In the genomic region with DNA sequence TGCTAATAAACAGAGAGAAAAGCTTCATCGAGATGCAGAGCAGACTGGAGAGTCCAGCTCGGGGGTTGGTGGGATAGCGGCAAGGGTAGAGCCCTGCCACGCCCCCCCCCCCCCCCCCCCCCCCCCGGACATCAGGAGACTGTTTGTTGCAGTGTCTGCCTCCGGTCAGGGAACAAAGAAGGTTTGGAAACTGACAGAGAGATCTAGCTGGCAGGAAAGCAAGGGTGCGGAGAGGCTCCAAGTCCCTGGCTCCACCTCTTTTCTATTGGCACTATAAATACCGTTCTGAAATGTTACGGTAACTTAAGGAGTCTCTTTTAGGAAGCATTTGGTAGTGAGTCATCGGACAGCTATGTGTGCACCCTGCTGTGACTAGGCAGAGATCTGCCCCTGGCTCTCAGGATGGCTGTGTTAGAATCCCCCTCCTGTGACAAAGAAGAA, we compare ENCODE assay signal across 8 mouse cellular contexts.
A peak's percentile ranks its signal among the peaks of the same experiment; 100 is the strongest.
DNase-seq lines count a peak whose midpoint lies in the region; ATAC-seq and TF ChIP-seq lines count a peak whose summit lies in the region.

No protein-coding gene starts in this region.

- peak; percentile 17 to 57 for DNase-seq in left cerebral cortex, postnatal 14 days (ENCODE audit: low spot score in 2 of 2)
- DNase-seq in left cerebral cortex, adult 11 months (ENCODE audit: low spot score): no peak
- peak; percentile 40 for DNase-seq in embryo, embryonic 9.5 days (ENCODE audit: extremely low spot score)
- peak; percentile 67 to 76 for DNase-seq in heart, adult 18-20 months
- DNase-seq in midbrain, embryonic 11.5 days (ENCODE audit: low spot score, missing footprints): peak; percentile 87
- DNase-seq in liver, postnatal 0 days: no peak

- no peaks in the 10 kb centered on the region for H3K9me3 ChIP-seq in intestine, postnatal 0 days (ENCODE audit: control insufficient read depth)
- no peaks in the 10 kb centered on the region for H3K9me3 ChIP-seq in midbrain, embryonic 11.5 days (ENCODE audit: control insufficient read depth, low read length)
- no peaks in the 10 kb centered on the region for H3K9me3 ChIP-seq in liver, postnatal 0 days (ENCODE audit: low read length)

- no peak overlapping the region for H3K4me2 ChIP-seq in intestine, postnatal 0 days (replicated peaks; ENCODE audit: low read depth)
- H3K4me2 ChIP-seq in midbrain, embryonic 11.5 days: peak overlapping the region; percentile 11; the same call in 1 of the 2 replicates
- no peak overlapping the region for H3K4me2 ChIP-seq in liver, postnatal 0 days (ENCODE audit: low read depth, low read length)

- WGBS in intestine, postnatal 0 days: 15% methylated on average over 10 of the region's 10 CpGs
- WGBS in midbrain, embryonic 11.5 days: 6% methylated on average over 8 of the region's 10 CpGs
- 35% methylated on average over 9 of the region's 10 CpGs for WGBS in liver, postnatal 0 days (ENCODE audit: insufficient replicate concordance)

- TF ChIP-seq CTCF in intestine, postnatal 0 days (IDR thresholded peaks at IDR 0.05; ENCODE audit: low read depth): no peak
- TF ChIP-seq CTCF in liver, postnatal 0 days (IDR thresholded peaks at IDR 0.05; ENCODE audit: low read depth): no peak

- H3K4me1 ChIP-seq in intestine, postnatal 0 days (replicated peaks; ENCODE audit: control insufficient read depth, insufficient read depth, low read length): no peaks in the 10 kb centered on the region
- H3K4me1 ChIP-seq in midbrain, embryonic 11.5 days (ENCODE audit: control insufficient read depth, insufficient read depth, low read length): peaks cover 10% of the 10 kb centered on the region; the same call in 1 of the 2 replicates
- no peaks in the 10 kb centered on the region for H3K4me1 ChIP-seq in liver, postnatal 0 days (ENCODE audit: insufficient read depth)

- H3K9ac ChIP-seq in intestine, postnatal 0 days (ENCODE audit: low read depth, low read length): no peak overlapping the region
- H3K9ac ChIP-seq in midbrain, embryonic 11.5 days (ENCODE audit: low read length): peak overlapping the region; percentile 20
- H3K9ac ChIP-seq in liver, postnatal 0 days (replicated peaks): no peak overlapping the region

- peak; percentile 59 for ATAC-seq in intestine, postnatal 0 days
- ATAC-seq in midbrain, embryonic 11.5 days (ENCODE audit: low FRiP score): peak; percentile 87
- ATAC-seq in liver, postnatal 0 days: no peak
- no peak for ATAC-seq in erythroid progenitor cell, adult 5-6 weeks (replicated peaks; ENCODE audit: low FRiP score, poor library complexity, severe bottlenecking)

- no peak overlapping the region for H3K27ac ChIP-seq in intestine, postnatal 0 days (ENCODE audit: low read depth, low read length)
- H3K27ac ChIP-seq in midbrain, embryonic 11.5 days (ENCODE audit: low read depth, low read length): no peak overlapping the region
- no peak overlapping the region for H3K27ac ChIP-seq in liver, postnatal 0 days (ENCODE audit: low read depth)

- H3K4me3 ChIP-seq in intestine, postnatal 0 days (ENCODE audit: low read depth, low read length): no peak overlapping the region
- no peak overlapping the region for H3K4me3 ChIP-seq in midbrain, embryonic 11.5 days (ENCODE audit: low read depth, low read length)
- H3K4me3 ChIP-seq in liver, postnatal 0 days (ENCODE audit: low read depth, low read length): no peak overlapping the region

- H3K36me3 ChIP-seq in intestine, postnatal 0 days (ENCODE audit: control insufficient read depth, insufficient read depth): no peaks in the 10 kb centered on the region
- H3K36me3 ChIP-seq in midbrain, embryonic 11.5 days (ENCODE audit: control insufficient read depth, insufficient read depth, low read length): no peaks in the 10 kb centered on the region
- no peaks in the 10 kb centered on the region for H3K36me3 ChIP-seq in liver, postnatal 0 days (replicated peaks; ENCODE audit: insufficient read depth, low read length)

- intact Hi-C loops in left cerebral cortex, postnatal 14 days (cut with DNase I): no loop called here

- H3K27me3 ChIP-seq in intestine, postnatal 0 days (replicated peaks; ENCODE audit: control insufficient read depth, insufficient read depth, low read length): no peaks in the 10 kb centered on the region
- no peaks in the 10 kb centered on the region for H3K27me3 ChIP-seq in midbrain, embryonic 11.5 days (ENCODE audit: control insufficient read depth, insufficient read depth, low read length)
- H3K27me3 ChIP-seq in liver, postnatal 0 days (ENCODE audit: insufficient read depth, low read length): no peaks in the 10 kb centered on the region

- no peak for TF ChIP-seq EP300 in liver, postnatal 0 days (IDR thresholded peaks at IDR 0.05; ENCODE audit: low read depth)

Comparison
In these comparisons a context has a peak if more than half of its experiments do, and no peak if none do; other contexts are left out.
1. DNase-seq: peak in left cerebral cortex, postnatal 14 days (2 of 2), embryo, embryonic 9.5 days (single experiment), heart, adult 18-20 months (2 of 2) and midbrain, embryonic 11.5 days (single experiment); none in left cerebral cortex, adult 11 months (single experiment) and liver, postnatal 0 days (single experiment).
2. ATAC-seq: peak in intestine, postnatal 0 days (single experiment) and midbrain, embryonic 11.5 days (single experiment); none in liver, postnatal 0 days (single experiment) and erythroid progenitor cell, adult 5-6 weeks (single experiment).